Mouse (Mus musculus) central nervous system, embryonic 14 days (tissue): Measurements from ENCODE around the gene Arl16. TPM values are rescaled to one million over a fixed set of nuclear protein-coding genes. Genes with fewer than 3 reads are reported as not detected.

Experiments used
- polyA plus RNA-seq: library from polyadenylated mRNA; depleted of rRNA; stranded (reverse); fragments of >200 nt; gene quantifications from 2 replicates; pipeline ENCODE4 v1.2.3, GENCODE M21; 2012; rRNA removed

The Arl16 gene
- 40.3 and 40.8 TPM in 2 replicates for polyA plus RNA-seq

GRCm38 (mm10) chr11:120467051-120467735, at the start of gene Arl16:
TSS of gene Arl16 (minus strand) at chr11:120467607.

GRCm38 (mm10) chr11:120491317-120492023, 24.1 kb upstream of the Arl16 start, which contains the start of gene Slc25a10:
TSS of gene Slc25a10 (plus strand) at chr11:120491840.

GRCm38 (mm10) chr11:120484265-120484981, 17.0 kb upstream of the Arl16 start, which contains the start of gene Mrpl12:
TSS of gene Mrpl12 (plus strand) at chr11:120484613.

GRCm38 (mm10) chr11:120457772-120458751, 9.3 kb downstream of the Arl16 start, which contains the start of the genes Oxld1 and Ccdc137:
TSS of gene Oxld1 (minus strand) at chr11:120458068.
TSS of gene Ccdc137 (plus strand) at chr11:120458115.

GRCm38 (mm10) chr11:120453306-120453705, 14.1 kb downstream of the Arl16 start, which contains the start of gene Pde6g:
TSS of gene Pde6g (minus strand) at chr11:120453500.

GRCm38 (mm10) chr11:120442344-120442743, 25.1 kb downstream of the Arl16 start, which contains the start of gene Tspan10:
TSS of gene Tspan10 (plus strand) at chr11:120442644.

GRCm38 (mm10) chr11:120437152-120437856, 30.1 kb downstream of the Arl16 start, which contains the start of gene Nploc4:
TSS of gene Nploc4 (minus strand) at chr11:120437708.

Other genes with a start within 250 kb of the Arl16 start
- gene Bahcc1, start 234.7 kb downstream of the Arl16 start, polyA plus RNA-seq, result 35.0 and 36.9 TPM in 2 replicates
- gene Actg1, start 119.1 kb downstream of the Arl16 start, polyA plus RNA-seq, result 1,737 and 2,132 TPM in 2 replicates
- gene Fscn2, start 106.1 kb downstream of the Arl16 start, polyA plus RNA-seq, result 0.54 and 0.64 TPM in 2 replicates
- gene Faap100, start 88.8 kb downstream of the Arl16 start, polyA plus RNA-seq, result 84.8 and 87.8 TPM in 2 replicates
- 49.9 and 50.5 TPM in 2 replicates for gene Nploc4, start 29.9 kb downstream of the Arl16 start, polyA plus RNA-seq
- 0.14 TPM in 1 of 2 replicates, not detected in the other for gene Tspan10, start 25.0 kb downstream of the Arl16 start, polyA plus RNA-seq
- gene Pde6g, start 14.1 kb downstream of the Arl16 start, polyA plus RNA-seq, result 0.29 and 0.44 TPM in 2 replicates
- 8.3 and 9.0 TPM in 2 replicates for gene Oxld1, start 9.5 kb downstream of the Arl16 start, polyA plus RNA-seq
- gene Ccdc137, start 9.5 kb downstream of the Arl16 start, polyA plus RNA-seq, result 34.1 and 34.7 TPM in 2 replicates
- gene Mrpl12, start 17.0 kb upstream of the Arl16 start, polyA plus RNA-seq, result 101 and 106 TPM in 2 replicates
- gene Slc25a10, start 24.2 kb upstream of the Arl16 start, polyA plus RNA-seq, result 42.9 and 47.1 TPM in 2 replicates
- 0.25 and 1.1 TPM in 2 replicates for gene Gcgr, start 63.1 kb upstream of the Arl16 start, polyA plus RNA-seq
- 208 and 216 TPM in 2 replicates for gene Mcrip1, start 82.1 kb upstream of the Arl16 start, polyA plus RNA-seq
- gene Ppp1r27, start 83.5 kb upstream of the Arl16 start, polyA plus RNA-seq, result 0.59 TPM in 1 of 2 replicates, not detected in the other
- gene P4hb, start 105.6 kb upstream of the Arl16 start, polyA plus RNA-seq, result 209 and 309 TPM in 2 replicates
- gene Arhgdia, start 114.0 kb upstream of the Arl16 start, polyA plus RNA-seq, result 455 and 517 TPM in 2 replicates
- gene Alyref, start 130.8 kb upstream of the Arl16 start, polyA plus RNA-seq, result 136 and 151 TPM in 2 replicates
- gene Anapc11, start 130.8 kb upstream of the Arl16 start, polyA plus RNA-seq, result 168 and 170 TPM in 2 replicates
- 0.73 and 1.2 TPM in 2 replicates for gene Npb, start 140.9 kb upstream of the Arl16 start, polyA plus RNA-seq
- gene Pcyt2, start 150.3 kb upstream of the Arl16 start, polyA plus RNA-seq, result 272 and 279 TPM in 2 replicates
- gene Sirt7, start 157.6 kb upstream of the Arl16 start, polyA plus RNA-seq, result 74.5 and 74.8 TPM in 2 replicates
- 52.3 and 57.4 TPM in 2 replicates for gene Mafg, start 166.0 kb upstream of the Arl16 start, polyA plus RNA-seq
- 22.8 and 29.0 TPM in 2 replicates for gene Pycr1, start 176.2 kb upstream of the Arl16 start, polyA plus RNA-seq
- gene Myadml2, start 180.6 kb upstream of the Arl16 start, polyA plus RNA-seq, result 0.11 and 0.58 TPM in 2 replicates
- gene Notum, start 193.6 kb upstream of the Arl16 start, polyA plus RNA-seq, result 1.9 and 3.2 TPM in 2 replicates
- gene Aspscr1, start 205.4 kb upstream of the Arl16 start, polyA plus RNA-seq, result 88.0 and 94.4 TPM in 2 replicates
- gene Cenpx, start 246.1 kb upstream of the Arl16 start, polyA plus RNA-seq, result 71.4 and 77.3 TPM in 2 replicates
- 125 and 127 TPM in 2 replicates for gene Lrrc45, start 246.3 kb upstream of the Arl16 start, polyA plus RNA-seq